Mouse (Mus musculus) ES-Bruce4 (cell line): ENCODE results near the gene Dscaml1.

ENCODE experiments used
- CTCF ChIP-seq: IDR thresholded peaks from one replicate; pipeline ENCODE4 v1.8.1; 2011; ENCODE audit warnings: low read depth, low read length
- EP300 ChIP-seq: IDR thresholded peaks from 2 replicates; pipeline ENCODE4 v1.6.1; 2011; ENCODE audit warnings: low read depth, low read length; ENCODE audit not compliant: insufficient read depth
- POLR2A ChIP-seq: IDR thresholded peaks from one replicate; pipeline ENCODE4 v1.8.1; 2011; ENCODE audit warnings: low read length; ENCODE audit not compliant: insufficient read depth

DNA sequence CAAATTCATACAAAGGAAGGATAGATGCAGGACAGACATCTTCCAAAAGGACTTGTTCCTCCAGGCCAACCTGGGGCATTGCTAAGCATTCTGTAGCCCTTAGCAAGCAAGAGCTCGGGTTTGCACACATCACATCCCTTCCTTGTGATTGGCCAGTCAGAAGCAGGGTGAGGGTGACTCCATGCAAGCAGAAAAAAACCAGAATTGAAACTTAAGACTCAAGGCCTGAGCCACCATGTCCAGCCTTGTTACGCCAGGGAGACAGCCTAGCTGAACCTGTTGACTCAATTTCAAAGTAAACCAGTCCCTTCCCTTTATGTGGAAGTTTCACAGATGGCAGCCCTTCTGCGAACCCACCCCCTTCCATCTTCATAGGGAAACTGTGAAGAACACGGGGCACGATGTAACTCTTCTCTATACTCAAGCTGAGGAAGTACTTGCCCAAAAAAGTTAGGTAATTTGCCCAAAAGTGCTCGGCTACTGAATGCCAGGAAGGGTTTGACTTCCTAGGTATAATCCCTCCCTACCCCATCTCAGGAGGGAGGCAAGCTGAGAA, 218.5 kb downstream of the Dscaml1 start:
- TF ChIP-seq POLR2A (no peak), CTCF (no peak), EP300 (no peak)
